Mouse (Mus musculus): Measurements from ENCODE around the gene Mmp7.

Gene Mmp7

GRCm38 (mm10) chr9:7744156-7744555, 52.3 kb downstream of the Mmp7 start:
- DNase-seq (ENCODE audit: low spot score) = no peak

- no peak for DNase-seq (ENCODE audit: low spot score)
Observed at GRCm38 (mm10) chr9:7748881-7749280, 57.0 kb downstream of the Mmp7 start.

Data from c-Kit-positive CD71-positive TER-119-positive erythroid progenitor cells, embryonic 14.5 days (primary cell).